ENCODE assay signal across 11 mouse cellular contexts in genomic region chr12:84605860-84606259, GRCm38 (mm10). TPM values are rescaled to one million over a fixed set of nuclear protein-coding genes. Genes with fewer than 3 reads are reported as not detected.
DNase-seq lines count a peak whose midpoint lies in the region; ATAC-seq and TF ChIP-seq lines count a peak whose summit lies in the region.
"Had no signal": no experiment of that assay in that cellular context is flagged by ENCODE, and none has a peak within 500 bp of the region (broad histone marks: within the 10 kb centered on the region; RNA-seq: fewer than 3 reads in every experiment).

No protein-coding gene starts in this region.

- no peaks in the 10 kb centered on the region for H3K9me3 ChIP-seq in kidney, embryonic 15.5 days (replicated peaks)
- H3K9me3 ChIP-seq: megakaryocyte, embryonic 14.5 days had no signal

- no peak for ATAC-seq in CD4-positive, CD25-positive, alpha-beta regulatory T cell, adult 4 months
- ATAC-seq in kidney, embryonic 15.5 days (replicated peaks; ENCODE audit: low FRiP score), result no peak

- H3K4me3 ChIP-seq in kidney, embryonic 15.5 days (replicated peaks), result no peak overlapping the region
- H3K4me3 ChIP-seq in thymus, adult 2 months (ENCODE audit: control insufficient read depth, insufficient read depth, low read length), result no peak overlapping the region
- H3K4me3 ChIP-seq: megakaryocyte, embryonic 14.5 days had no signal

- no peak overlapping the region for H3K27ac ChIP-seq in kidney, embryonic 15.5 days
- H3K27ac ChIP-seq in thymus, adult 2 months (ENCODE audit: control insufficient read depth, insufficient read depth, low read length), result no peak overlapping the region
- H3K27ac ChIP-seq: hindbrain, embryonic 14.5 days had no signal

- no peak overlapping the region for H3K9ac ChIP-seq in kidney, embryonic 15.5 days
- H3K9ac ChIP-seq: hindbrain, embryonic 14.5 days had no signal

- no peaks in the 10 kb centered on the region for H3K4me1 ChIP-seq in kidney, embryonic 15.5 days
- no peaks in the 10 kb centered on the region for H3K4me1 ChIP-seq in thymus, adult 2 months (replicated peaks; ENCODE audit: control insufficient read depth, insufficient read depth, low read length)

- TF ChIP-seq POLR2A in thymus, adult 2 months (IDR thresholded peaks at IDR 0.05; ENCODE audit: control insufficient read depth, extremely low read depth, insufficient read depth, low read length, poor library complexity), result no peak

- H3K4me2 ChIP-seq in kidney, embryonic 15.5 days, result no peak overlapping the region
- H3K4me2 ChIP-seq: hindbrain, embryonic 14.5 days had no signal

- H3K27me3 ChIP-seq in kidney, embryonic 15.5 days, result no peaks in the 10 kb centered on the region
- H3K27me3 ChIP-seq in thymus, adult 2 months (ENCODE audit: control insufficient read depth, insufficient read depth, low read length), result no peaks in the 10 kb centered on the region
- H3K27me3 ChIP-seq: megakaryocyte, embryonic 14.5 days had no signal

- peaks cover 53% of the 10 kb centered on the region for H3K36me3 ChIP-seq in kidney, embryonic 15.5 days
- no peaks in the 10 kb centered on the region for H3K36me3 ChIP-seq in thymus, adult 2 months (ENCODE audit: control insufficient read depth, insufficient read depth, low read length)

- 73% methylated on average over 7 of the region's 7 CpGs for WGBS in kidney, embryonic 15.5 days
- 85% methylated on average over 7 of the region's 7 CpGs for WGBS in thymus, adult 2 months

- DNase-seq in CD4-positive, CD25-positive, alpha-beta regulatory T cell, adult 2 months (ENCODE audit: low read depth, low spot score), result peak; percentile 46
- peak; percentile 16 for DNase-seq in kidney, postnatal 14 days
- DNase-seq in thymus, adult 2 months, result peak; percentile 47
- no peak for DNase-seq in thymus, adult 18-20 months
- DNase-seq in urinary bladder, postnatal 36 days (ENCODE audit: low spot score in 2 of 2), result no peak
- DNase-seq in gastrocnemius, postnatal 4 days (ENCODE audit: low spot score in 2 of 2), result no peak

- TF ChIP-seq CTCF in thymus, adult 2 months (IDR thresholded peaks at IDR 0.05; ENCODE audit: borderline replicate concordance, control insufficient read depth, extremely low read depth, insufficient read depth, low read length, poor library complexity), result peak; percentile 55; the same call in 1 of the 2 replicates

RNA-seq across cellular contexts. Expression of gene Abcd4, which starts 11.4 kb away (rescaled TPM):
- 10 to 100 TPM; 11.4 to 25.4 TPM for polyA plus RNA-seq in CD4-positive, CD25-positive, alpha-beta regulatory T cell, adult 4 months (2017; shearing (Covaris generic))
- 17.1 and 19.9 TPM in 2 replicates for polyA plus RNA-seq in kidney, embryonic 15.5 days (2015; fragmentation: Nextera tagmentation; extraction: Ambion mirVana)
- 35.6 and 39.0 TPM in 2 replicates for polyA plus RNA-seq in thymus, adult 2 months (2012; rRNA removed)
- total RNA-seq in gastrocnemius, postnatal 4 days (2021), result 1 to 10 TPM; 7.5 to 8.4 TPM

RNA-seq across cellular contexts. Expression of gene Vrtn, which starts 35.0 kb away (rescaled TPM):
- not detected for polyA plus RNA-seq in CD4-positive, CD25-positive, alpha-beta regulatory T cell, adult 4 months (2017; shearing (Covaris generic))
- not detected in 2 replicates for polyA plus RNA-seq in kidney, embryonic 15.5 days (2015; fragmentation: Nextera tagmentation; extraction: Ambion mirVana)
- polyA plus RNA-seq in thymus, adult 2 months (2012; rRNA removed), result 0.15 and 0.16 TPM in 2 replicates
- total RNA-seq in gastrocnemius, postnatal 4 days (2021), result not detected
- polyA plus RNA-seq: embryonic facial prominence, embryonic 11.5 days; hindbrain, embryonic 14.5 days had no signal

RNA-seq across cellular contexts. Expression of gene Vsx2, which starts 36.3 kb away (rescaled TPM):
- polyA plus RNA-seq in CD4-positive, CD25-positive, alpha-beta regulatory T cell, adult 4 months (2017; shearing (Covaris generic)), result not detected
- not detected in 2 replicates for polyA plus RNA-seq in kidney, embryonic 15.5 days (2015; fragmentation: Nextera tagmentation; extraction: Ambion mirVana)
- polyA plus RNA-seq in thymus, adult 2 months (2012; rRNA removed), result 0.70 and 0.74 TPM in 2 replicates
- not detected for total RNA-seq in gastrocnemius, postnatal 4 days (2021)

Comparison
In these comparisons a context has a peak if more than half of its experiments do, and no peak if none do; other contexts are left out.
1. DNase-seq: peak in CD4-positive, CD25-positive, alpha-beta regulatory T cell, adult 2 months (single experiment), kidney, postnatal 14 days (single experiment) and thymus, adult 2 months (single experiment); none in thymus, adult 18-20 months (0 of 2), urinary bladder, postnatal 36 days (0 of 2) and gastrocnemius, postnatal 4 days (0 of 2).